Mouse (Mus musculus): ENCODE measurements around the gene Rnf144b. TPM values are rescaled to one million over a fixed set of nuclear protein-coding genes. Genes with fewer than 3 reads are reported as not detected.

The Rnf144b gene
- polyA plus RNA-seq, 1 experiment from 2014 or later = 0.91 TPM

GRCm38 (mm10) chr13:47170811-47171555, 48.5 kb downstream of the Rnf144b start:
- WGBS = 77% methylated on average over 13 of the region's 13 CpGs
- Histone ChIP-seq H3K4me2 (ENCODE audit: low read depth, severe bottlenecking) (no peak overlapping the region), H3K27ac (replicated peaks; ENCODE audit: low read depth, low read length) (no peak overlapping the region), H3K9me3 (ENCODE audit: control insufficient read depth, low read length) (no peaks in the 10 kb centered on the region), H3K4me3 (ENCODE audit: low read depth, low read length) (no peak overlapping the region), H3K9ac (ENCODE audit: low read length) (no peak overlapping the region), H3K27me3 (ENCODE audit: control insufficient read depth, insufficient read depth, low read length) (no peaks in the 10 kb centered on the region), H3K36me3 (ENCODE audit: control insufficient read depth, insufficient read depth, low read length) (no peaks in the 10 kb centered on the region), H3K4me1 (ENCODE audit: control insufficient read depth, insufficient read depth, low read length) (no peaks in the 10 kb centered on the region)
- ATAC-seq (ENCODE audit: insufficient number of reproducible peaks, low FRiP score, low TSS enrichment, low read depth) = no peak
- no peak for DNase-seq (ENCODE audit: low spot score)

GRCm38 (mm10) chr13:47172891-47173290, 50.4 kb downstream of the Rnf144b start:
- ATAC-seq (ENCODE audit: insufficient number of reproducible peaks, low FRiP score, low TSS enrichment, low read depth) = no peak
- DNase-seq (ENCODE audit: low spot score) = no peak
- Histone ChIP-seq H3K4me1 (ENCODE audit: control insufficient read depth, insufficient read depth, low read length) (no peaks in the 10 kb centered on the region), H3K4me2 (ENCODE audit: low read depth, severe bottlenecking) (no peak overlapping the region), H3K27ac (replicated peaks; ENCODE audit: low read depth, low read length) (no peak overlapping the region), H3K36me3 (ENCODE audit: control insufficient read depth, insufficient read depth, low read length) (no peaks in the 10 kb centered on the region), H3K9ac (ENCODE audit: low read length) (no peak overlapping the region), H3K4me3 (ENCODE audit: low read depth, low read length) (no peak overlapping the region), H3K27me3 (ENCODE audit: control insufficient read depth, insufficient read depth, low read length) (no peaks in the 10 kb centered on the region), H3K9me3 (ENCODE audit: control insufficient read depth, low read length) (no peaks in the 10 kb centered on the region)
- WGBS = 90% methylated on average over 10 of the region's 10 CpGs

- WGBS = 79% methylated on average over 8 of the region's 8 CpGs
These were observed 55.7 kb downstream of the Rnf144b start for GRCm38 (mm10) chr13:47178182-47178581.

GRCm38 (mm10) chr13:47180776-47181175, 58.3 kb downstream of the Rnf144b start:
- Histone ChIP-seq H3K36me3 (ENCODE audit: control insufficient read depth, insufficient read depth, low read length) (no peaks in the 10 kb centered on the region), H3K4me1 (ENCODE audit: control insufficient read depth, insufficient read depth, low read length) (no peaks in the 10 kb centered on the region), H3K27ac (replicated peaks; ENCODE audit: low read depth, low read length) (no peak overlapping the region), H3K4me2 (ENCODE audit: low read depth, severe bottlenecking) (no peak overlapping the region), H3K4me3 (ENCODE audit: low read depth, low read length) (no peak overlapping the region), H3K9ac (ENCODE audit: low read length) (no peak overlapping the region), H3K27me3 (ENCODE audit: control insufficient read depth, insufficient read depth, low read length) (no peaks in the 10 kb centered on the region), H3K9me3 (ENCODE audit: control insufficient read depth, low read length) (no peaks in the 10 kb centered on the region)
- DNase-seq (ENCODE audit: low spot score) (no peak), ATAC-seq (ENCODE audit: insufficient number of reproducible peaks, low FRiP score, low TSS enrichment, low read depth) (no peak)
- 85% methylated on average over 7 of the region's 7 CpGs for WGBS

More at GRCm38 (mm10) chr13:47178182-47178581, 55.7 kb downstream of the Rnf144b start:
- H3K4me2 ChIP-seq (ENCODE audit: low read depth, severe bottlenecking) = no peak overlapping the region
- H3K9ac ChIP-seq (ENCODE audit: low read length) = no peak overlapping the region
- no peak overlapping the region for H3K27ac ChIP-seq (replicated peaks; ENCODE audit: low read depth, low read length)
- H3K36me3 ChIP-seq (ENCODE audit: control insufficient read depth, insufficient read depth, low read length) = no peaks in the 10 kb centered on the region
- no peaks in the 10 kb centered on the region for H3K4me1 ChIP-seq (ENCODE audit: control insufficient read depth, insufficient read depth, low read length)
- no peak overlapping the region for H3K4me3 ChIP-seq (ENCODE audit: low read depth, low read length)
- no peak for DNase-seq (ENCODE audit: low spot score)
- ATAC-seq (ENCODE audit: insufficient number of reproducible peaks, low FRiP score, low TSS enrichment, low read depth) = no peak
- H3K9me3 ChIP-seq (ENCODE audit: control insufficient read depth, low read length) = no peaks in the 10 kb centered on the region
- no peaks in the 10 kb centered on the region for H3K27me3 ChIP-seq (ENCODE audit: control insufficient read depth, insufficient read depth, low read length)

GRCm38 (mm10) chr13:47182366-47182765, 59.9 kb downstream of the Rnf144b start:
- Histone ChIP-seq H3K27ac (replicated peaks; ENCODE audit: low read depth, low read length) (no peak overlapping the region), H3K4me1 (ENCODE audit: control insufficient read depth, insufficient read depth, low read length) (no peaks in the 10 kb centered on the region), H3K9me3 (ENCODE audit: control insufficient read depth, low read length) (no peaks in the 10 kb centered on the region), H3K9ac (ENCODE audit: low read length) (no peak overlapping the region), H3K4me3 (ENCODE audit: low read depth, low read length) (no peak overlapping the region), H3K4me2 (ENCODE audit: low read depth, severe bottlenecking) (no peak overlapping the region), H3K27me3 (ENCODE audit: control insufficient read depth, insufficient read depth, low read length) (no peaks in the 10 kb centered on the region), H3K36me3 (ENCODE audit: control insufficient read depth, insufficient read depth, low read length) (no peaks in the 10 kb centered on the region)
- 79% methylated on average over 5 of the region's 5 CpGs for WGBS
- DNase-seq (ENCODE audit: low spot score) (no peak), ATAC-seq (ENCODE audit: insufficient number of reproducible peaks, low FRiP score, low TSS enrichment, low read depth) (no peak)

- WGBS = 85% methylated on average over 9 of the region's 9 CpGs
- H3K27me3 ChIP-seq (ENCODE audit: control insufficient read depth, insufficient read depth, low read length) = no peaks in the 10 kb centered on the region
- no peaks in the 10 kb centered on the region for H3K36me3 ChIP-seq (ENCODE audit: control insufficient read depth, insufficient read depth, low read length)
- H3K9me3 ChIP-seq (ENCODE audit: control insufficient read depth, low read length) = no peaks in the 10 kb centered on the region
- H3K4me1 ChIP-seq (ENCODE audit: control insufficient read depth, insufficient read depth, low read length) = no peaks in the 10 kb centered on the region
- DNase-seq (ENCODE audit: low spot score) = no peak
- no peak overlapping the region for H3K9ac ChIP-seq (ENCODE audit: low read length)
- no peak overlapping the region for H3K4me2 ChIP-seq (ENCODE audit: low read depth, severe bottlenecking)
- no peak for ATAC-seq (ENCODE audit: insufficient number of reproducible peaks, low FRiP score, low TSS enrichment, low read depth)
- H3K27ac ChIP-seq (replicated peaks; ENCODE audit: low read depth, low read length) = no peak overlapping the region
- H3K4me3 ChIP-seq (ENCODE audit: low read depth, low read length) = no peak overlapping the region
These were observed 60.7 kb downstream of the Rnf144b start for GRCm38 (mm10) chr13:47183033-47183730.

GRCm38 (mm10) chr13:47183771-47184170, 61.3 kb downstream of the Rnf144b start:
- no peak for ATAC-seq (ENCODE audit: insufficient number of reproducible peaks, low FRiP score, low TSS enrichment, low read depth)
- 74% methylated on average over 9 of the region's 9 CpGs for WGBS
- no peak overlapping the region for H3K9ac ChIP-seq (ENCODE audit: low read length)
- H3K4me1 ChIP-seq (ENCODE audit: control insufficient read depth, insufficient read depth, low read length) = no peaks in the 10 kb centered on the region
- H3K9me3 ChIP-seq (ENCODE audit: control insufficient read depth, low read length) = no peaks in the 10 kb centered on the region
- DNase-seq (ENCODE audit: low spot score) = no peak
- H3K36me3 ChIP-seq (ENCODE audit: control insufficient read depth, insufficient read depth, low read length) = no peaks in the 10 kb centered on the region
- H3K4me2 ChIP-seq (ENCODE audit: low read depth, severe bottlenecking) = no peak overlapping the region
- no peak overlapping the region for H3K27ac ChIP-seq (replicated peaks; ENCODE audit: low read depth, low read length)
- H3K4me3 ChIP-seq (ENCODE audit: low read depth, low read length) = no peak overlapping the region
- H3K27me3 ChIP-seq (ENCODE audit: control insufficient read depth, insufficient read depth, low read length) = no peaks in the 10 kb centered on the region

GRCm38 (mm10) chr13:47187836-47188235, 65.4 kb downstream of the Rnf144b start:
- no peak overlapping the region for H3K9ac ChIP-seq (ENCODE audit: low read length)
- no peak overlapping the region for H3K27ac ChIP-seq (replicated peaks; ENCODE audit: low read depth, low read length)
- ATAC-seq (ENCODE audit: insufficient number of reproducible peaks, low FRiP score, low TSS enrichment, low read depth) (no peak), DNase-seq (ENCODE audit: low spot score) (no peak)
- H3K4me1 ChIP-seq (ENCODE audit: control insufficient read depth, insufficient read depth, low read length) = no peaks in the 10 kb centered on the region
- no peaks in the 10 kb centered on the region for H3K27me3 ChIP-seq (ENCODE audit: control insufficient read depth, insufficient read depth, low read length)
- H3K36me3 ChIP-seq (ENCODE audit: control insufficient read depth, insufficient read depth, low read length) = no peaks in the 10 kb centered on the region
- no peak overlapping the region for H3K4me3 ChIP-seq (ENCODE audit: low read depth, low read length)
- H3K9me3 ChIP-seq (ENCODE audit: control insufficient read depth, low read length) = no peaks in the 10 kb centered on the region
- 85% methylated on average over 4 of the region's 4 CpGs for WGBS
- no peak overlapping the region for H3K4me2 ChIP-seq (ENCODE audit: low read depth, severe bottlenecking)

Measured in limb, embryonic 11.5 days (tissue).